Mouse (Mus musculus) adrenal gland (tissue): ENCODE data around the gene Hcfc2.

Source experiments
- intact Hi-C: fragments of 180-260 bp; cut with DNase I; formaldehyde crosslinking; loops from one replicate; pipeline ENCODE4 v1.15.1; 2025

Gene Hcfc2

GRCm38 (mm10) chr10:82768901-82769300, 72.9 kb downstream of the Hcfc2 start:
- intact Hi-C loops = no loop called here

GRCm38 (mm10) chr10:82770713-82771112, 74.8 kb downstream of the Hcfc2 start:
- intact Hi-C loops = no loop called here

- intact Hi-C loops = no loop called here
Measured at GRCm38 (mm10) chr10:82771595-82772170, 75.7 kb downstream of the Hcfc2 start.

- intact Hi-C loops = no loop called here
Measured at GRCm38 (mm10) chr10:82774841-82775240, 78.9 kb downstream of the Hcfc2 start.

- intact Hi-C loops = no loop called here
Measured at GRCm38 (mm10) chr10:82777075-82777474, 81.1 kb downstream of the Hcfc2 start.

- intact Hi-C loops = no loop called here
Measured at GRCm38 (mm10) chr10:82777886-82778285, 81.9 kb downstream of the Hcfc2 start.

- intact Hi-C loops = no loop called here
Measured at GRCm38 (mm10) chr10:82778791-82779549, 83.0 kb downstream of the Hcfc2 start.

GRCm38 (mm10) chr10:82779831-82780230, 83.9 kb downstream of the Hcfc2 start:
- intact Hi-C loops = no loop called here

GRCm38 (mm10) chr10:82780322-82780721, 84.4 kb downstream of the Hcfc2 start:
- intact Hi-C loops = no loop called here

- intact Hi-C loops = no loop called here
Measured at GRCm38 (mm10) chr10:82780816-82781215, 84.9 kb downstream of the Hcfc2 start.

- intact Hi-C loops = no loop called here
Measured at GRCm38 (mm10) chr10:82782472-82782871, 86.5 kb downstream of the Hcfc2 start.

GRCm38 (mm10) chr10:82789181-82789580, 93.2 kb downstream of the Hcfc2 start:
- intact Hi-C loops = no loop called here

GRCm38 (mm10) chr10:82790504-82790903, 94.5 kb downstream of the Hcfc2 start:
- intact Hi-C loops = no loop called here

- intact Hi-C loops = no loop called here
Measured at GRCm38 (mm10) chr10:82791713-82792112, 95.8 kb downstream of the Hcfc2 start.
